Mouse (Mus musculus) megakaryocyte, embryonic 14.5 days (primary cell): ENCODE results near the gene Ppm1m.

Experiments
- FLI1 ChIP-seq: IDR thresholded peaks from 2 replicates; pipeline ENCODE4 v1.6.1; 2012; ENCODE audit warnings: low read length, inconsistent platforms, mixed read lengths
- GATA1 ChIP-seq: IDR thresholded peaks from 3 replicates; pipeline ENCODE4 v1.6.1; 2012; ENCODE audit warnings: mixed read lengths, low read length, inconsistent platforms, borderline replicate concordance

DNA sequence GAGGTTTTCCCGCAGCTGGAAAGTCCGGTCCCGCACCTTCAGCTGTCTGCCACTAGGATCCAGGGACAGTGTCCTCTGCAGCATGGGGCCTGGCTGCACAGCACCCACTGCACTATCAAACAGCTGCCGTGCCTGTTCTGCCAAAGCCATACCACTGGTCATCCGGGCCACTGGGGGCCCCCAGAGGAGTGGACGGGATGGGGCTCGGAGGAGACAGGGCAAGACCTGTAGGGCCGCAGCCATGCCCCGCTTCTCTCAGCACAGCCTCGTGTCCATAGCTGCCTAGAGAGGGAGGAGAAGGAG is 42.0 kb downstream of the Ppm1m start:
- TF ChIP-seq GATA1 (no peak), FLI1 (no peak)
